Mouse (Mus musculus) C2C12 (cell line): ENCODE measurements around the gene Tgds. TPM values are rescaled to one million over a fixed set of nuclear protein-coding genes. Genes with fewer than 3 reads are reported as not detected.

Source experiments
- H3K27me3 ChIP-seq: one replicate; pipeline ENCODE4 v1.6.1; 2011; ENCODE audit not compliant: control insufficient read depth, insufficient read depth, insufficient read length
- H3K36me3 ChIP-seq: one replicate; pipeline ENCODE4 v1.6.1; 2011; ENCODE audit not compliant: control insufficient read depth, insufficient read depth
- H3K4me3 ChIP-seq: one replicate; pipeline ENCODE4 v1.5.1; 2011; ENCODE audit warnings: mild to moderate bottlenecking, control low read depth; ENCODE audit not compliant: poor library complexity, insufficient read depth, severe bottlenecking
- H3K79me2 ChIP-seq: one replicate; pipeline ENCODE4 v1.6.1; 2011; ENCODE audit not compliant: control insufficient read depth, insufficient read depth
- H3K79me3 ChIP-seq: one replicate; pipeline ENCODE4 v1.6.1; 2011; ENCODE audit warnings: low read depth, control low read depth
- H3ac ChIP-seq: one replicate; pipeline ENCODE3; 2011; ENCODE audit warnings: low read depth; ENCODE audit not compliant: control insufficient read depth, insufficient read length
- CEBPB ChIP-seq: IDR thresholded peaks from one replicate; pipeline ENCODE4 v1.6.1; 2011; ENCODE audit warnings: low read depth, mild to moderate bottlenecking, control low read depth, moderate library complexity
- CTCF ChIP-seq: IDR thresholded peaks from one replicate; pipeline ENCODE4 v1.5.1; 2011; ENCODE audit not compliant: control insufficient read depth, insufficient read depth, insufficient read length
- FOSL1 ChIP-seq: IDR thresholded peaks from one replicate; pipeline ENCODE4 v1.8.0; 2011; ENCODE audit warnings: mild to moderate bottlenecking, low read length; ENCODE audit not compliant: poor library complexity, insufficient read depth, severe bottlenecking
- MAX ChIP-seq: IDR thresholded peaks from one replicate; pipeline ENCODE4 v1.6.1; 2011; ENCODE audit warnings: mild to moderate bottlenecking, control low read depth
- MYOD1 ChIP-seq: IDR thresholded peaks from one replicate; pipeline ENCODE4 v1.6.1; 2011; ENCODE audit warnings: low read depth; ENCODE audit not compliant: control insufficient read depth, insufficient read length
- MYOG ChIP-seq: IDR thresholded peaks from one replicate; pipeline ENCODE4 v1.6.1; 2011; ENCODE audit not compliant: control insufficient read depth, insufficient read length; ENCODE audit errors: extremely low read depth
- USF1 ChIP-seq: IDR thresholded peaks from one replicate; pipeline ENCODE4 v1.6.1; 2011; ENCODE audit warnings: low read depth, mild to moderate bottlenecking, control low read depth, moderate library complexity
- polyA plus RNA-seq: library from polyadenylated mRNA; unstranded; fragments of >200 nt; fragmentation: generic; extraction: Trizol; gene quantifications from one replicate; pipeline ENCODE4 v1.2.1, GENCODE M21; 2012; ENCODE audit warnings: missing spikeins

Tgds gene
- polyA plus RNA-seq, 1 experiment = 13.7 TPM

- Histone ChIP-seq H3K79me2 (no peaks in the 10 kb centered on the region), H3K79me3 (no peaks in the 10 kb centered on the region), H3K27me3 (peaks cover 5% of the 10 kb centered on the region), H3K4me3 (no peak overlapping the region), H3K36me3 (no peaks in the 10 kb centered on the region), H3ac (no peak overlapping the region)
- no peak for TF ChIP-seq MYOG
Observed at GRCm38 (mm10) chr14:118098265-118098664, 34.3 kb downstream of the Tgds start.

- no peaks in the 10 kb centered on the region for H3K27me3 ChIP-seq
- TF ChIP-seq MYOG (no peak), USF1 (no peak), FOSL1 (no peak), MAX (no peak), MYOD1 (no peak), CTCF (no peak), CEBPB (no peak)
Observed at GRCm38 (mm10) chr14:118089806-118090392, 42.7 kb downstream of the Tgds start.

GRCm38 (mm10) chr14:118089215-118089805 is 43.2 kb downstream of the Tgds start:
- TF ChIP-seq CEBPB (no peak), USF1 (no peak), MAX (no peak), MYOG (no peak), FOSL1 (no peak), CTCF (no peak), MYOD1 (no peak)

More at GRCm38 (mm10) chr14:118089806-118090392, 42.7 kb downstream of the Tgds start:
- H3K79me2 ChIP-seq = no peaks in the 10 kb centered on the region
- H3ac ChIP-seq = peak overlapping the region; percentile 49
- H3K36me3 ChIP-seq = no peaks in the 10 kb centered on the region
- peak overlapping the region; percentile 37 for H3K4me3 ChIP-seq
- no peaks in the 10 kb centered on the region for H3K79me3 ChIP-seq

GRCm38 (mm10) chr14:118088437-118089207 is 43.9 kb downstream of the Tgds start:
- TF ChIP-seq CTCF = no peak
- no peak for TF ChIP-seq MYOD1
- no peak for TF ChIP-seq FOSL1
- no peak for TF ChIP-seq USF1
- no peak for TF ChIP-seq MYOG
- TF ChIP-seq CEBPB = no peak
- no peak for TF ChIP-seq MAX
- H3K36me3 ChIP-seq = no peaks in the 10 kb centered on the region
- peak overlapping the region; percentile 8 for H3ac ChIP-seq
- H3K4me3 ChIP-seq = peak overlapping the region; percentile 37
- H3K79me3 ChIP-seq = no peaks in the 10 kb centered on the region
- H3K79me2 ChIP-seq = no peaks in the 10 kb centered on the region
- peaks cover 6% of the 10 kb centered on the region for H3K27me3 ChIP-seq

More at GRCm38 (mm10) chr14:118089215-118089805, 43.2 kb downstream of the Tgds start:
- H3K79me2 ChIP-seq = no peaks in the 10 kb centered on the region
- no peaks in the 10 kb centered on the region for H3K36me3 ChIP-seq
- H3K79me3 ChIP-seq = no peaks in the 10 kb centered on the region
- no peaks in the 10 kb centered on the region for H3K27me3 ChIP-seq
- peak overlapping the region; percentile 49 for H3ac ChIP-seq
- H3K4me3 ChIP-seq = peak overlapping the region; percentile 37

- H3K79me3 ChIP-seq = no peaks in the 10 kb centered on the region
- H3K27me3 ChIP-seq = peaks cover 17% of the 10 kb centered on the region
- no peak for TF ChIP-seq CEBPB
- TF ChIP-seq MYOD1 = no peak
Observed at GRCm38 (mm10) chr14:118086271-118087035, 46.1 kb downstream of the Tgds start.

More at GRCm38 (mm10) chr14:118086271-118087035, 46.1 kb downstream of the Tgds start:
- Histone ChIP-seq H3K79me2 (no peaks in the 10 kb centered on the region), H3K4me3 (no peak overlapping the region), H3ac (no peak overlapping the region), H3K36me3 (no peaks in the 10 kb centered on the region)
